Mouse (Mus musculus) neural tube, embryonic 14.5 days (tissue): ENCODE results near the gene Plch2. TPM values are rescaled to one million over a fixed set of nuclear protein-coding genes. Genes with fewer than 3 reads are reported as not detected.
"Not testable (repeated sequence)": the region's sequence is repeated elsewhere in the genome, so short reads cannot be mapped to it uniquely, and the experiment has no call there.

ENCODE experiments used
- ATAC-seq: fragments of 200-750 bp; cut with Nextera tagmentation; 2 replicates; pipeline ENCODE4 v1.8.0; 2017; ENCODE audit warnings: low read depth, mild to moderate bottlenecking, moderate TSS enrichment, moderate library complexity
- H3K27ac ChIP-seq: fragments of 300-500 bp; sonication (generic); 2 replicates; pipeline ENCODE4 v1.5.1; 2014; ENCODE audit warnings: low read depth, mild to moderate bottlenecking, control low read depth, low read length, moderate library complexity, mixed read lengths
- H3K27me3 ChIP-seq: fragments of 300-500 bp; sonication (generic); 2 replicates; pipeline ENCODE4 v1.6.1; 2014; ENCODE audit warnings: low read length; ENCODE audit not compliant: control insufficient read depth, insufficient read depth
- H3K36me3 ChIP-seq: fragments of 300-500 bp; sonication (generic); 2 replicates; pipeline ENCODE4 v1.6.1; 2014; ENCODE audit warnings: low read length, mixed read lengths; ENCODE audit not compliant: control insufficient read depth, insufficient read depth
- H3K4me1 ChIP-seq: fragments of 300-500 bp; sonication (generic); 2 replicates; pipeline ENCODE4 v1.6.1; 2014; ENCODE audit warnings: low read length; ENCODE audit not compliant: control insufficient read depth, insufficient read depth
- H3K4me2 ChIP-seq: fragments of 300-500 bp; sonication (generic); 2 replicates; pipeline ENCODE4 v1.6.1; 2014; ENCODE audit warnings: mild to moderate bottlenecking, low read depth, low read length, control low read depth
- H3K4me3 ChIP-seq: fragments of 300-500 bp; sonication (generic); 2 replicates; pipeline ENCODE4 v1.5.1; 2014; ENCODE audit warnings: low read depth, low read length, control low read depth, mixed read lengths
- H3K9ac ChIP-seq: fragments of 300-500 bp; sonication (generic); replicated peaks from 2 replicates; pipeline ENCODE4 v1.6.1; 2014; ENCODE audit warnings: low read depth, mild to moderate bottlenecking, control low read depth, low read length, mixed read lengths
- H3K9me3 ChIP-seq: fragments of 300-500 bp; sonication (generic); 2 replicates; pipeline ENCODE4 v1.6.1; 2016; ENCODE audit warnings: low read length; ENCODE audit not compliant: control insufficient read depth
- WGBS: fragments of 180-500 bp; shearing (Covaris S2); extraction: QIAGEN DNeasy Blood & Tissue Kit; methylation state at CpG from one replicate; pipeline ENCODE4 v1.1.7; 2014; 5-methylcytosine and 5-hydroxymethylcytosine counted together
- polyA plus RNA-seq: library from polyadenylated mRNA; unstranded; fragments of >200 nt; fragmentation: Nextera tagmentation; extraction: Ambion mirVana; gene quantifications from 2 replicates; pipeline ENCODE4 v1.2.1, GENCODE M21; 2014

Gene Plch2
- polyA plus RNA-seq, 1 experiment from 2014 or later = 16.0 TPM

DNA sequence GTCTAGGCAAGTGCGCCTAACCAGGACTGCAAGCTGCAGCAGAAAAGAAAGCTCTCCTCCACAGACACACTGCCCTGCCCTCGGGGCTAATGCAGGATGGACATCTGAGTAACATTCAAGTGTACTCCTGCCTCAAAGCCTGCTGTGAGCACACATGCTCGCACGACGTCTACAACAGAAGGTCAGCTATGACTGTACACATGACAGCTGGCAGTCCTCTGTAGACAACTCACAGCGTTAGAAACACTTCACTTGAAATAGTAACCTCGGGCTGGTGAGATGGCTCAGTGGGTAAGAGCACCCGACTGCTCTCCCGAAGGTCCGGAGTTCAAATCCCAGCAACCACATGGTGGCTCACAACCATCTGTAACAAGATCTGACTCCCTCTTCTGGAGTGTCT lies 22.2 kb upstream of the Plch2 start:
- H3K36me3 ChIP-seq = peaks cover 56% of the 10 kb centered on the region
- 94% methylated on average over 10 of the region's 10 CpGs for WGBS

DNA sequence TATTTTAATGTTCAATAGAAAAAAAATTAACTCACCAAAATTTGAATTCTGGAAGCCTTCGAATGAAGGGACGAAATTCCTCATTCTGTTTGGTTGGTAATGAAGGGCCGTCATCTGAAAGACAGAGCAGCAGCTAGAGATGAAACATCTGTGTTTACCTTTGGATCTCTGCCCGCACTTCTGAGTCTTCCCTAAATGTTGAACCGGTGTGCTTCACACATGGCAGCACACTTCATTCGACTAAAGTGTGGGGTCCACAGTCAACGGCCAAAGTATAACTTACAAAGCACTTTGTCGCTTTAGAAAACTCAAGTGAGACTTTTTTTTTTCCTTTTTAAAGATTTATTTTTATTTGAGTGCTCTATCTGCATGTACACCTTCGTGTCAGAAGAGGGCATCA lies 20.1 kb upstream of the Plch2 start:
- H3K27ac ChIP-seq = no peak overlapping the region
- 89% methylated on average over 9 of the region's 9 CpGs for WGBS
- H3K9ac ChIP-seq = no peak overlapping the region
- H3K4me1 ChIP-seq = no peaks in the 10 kb centered on the region
- H3K9me3 ChIP-seq = no peaks in the 10 kb centered on the region
- no peaks in the 10 kb centered on the region for H3K27me3 ChIP-seq
- H3K36me3 ChIP-seq = peaks cover 73% of the 10 kb centered on the region
- no peak overlapping the region for H3K4me2 ChIP-seq
- ATAC-seq = no peak
- no peak overlapping the region for H3K4me3 ChIP-seq

More for the DNA sequence above, 22.2 kb upstream of the Plch2 start:
- not testable (repeated sequence) for H3K9ac ChIP-seq, H3K4me3 ChIP-seq, H3K4me2 ChIP-seq, H3K4me1 ChIP-seq, H3K27me3 ChIP-seq, H3K27ac ChIP-seq, ATAC-seq, H3K9me3 ChIP-seq

- Histone ChIP-seq H3K27me3 (no peaks in the 10 kb centered on the region), H3K9me3 (no peaks in the 10 kb centered on the region), H3K4me1 (no peaks in the 10 kb centered on the region), H3K4me3 (no peak overlapping the region), H3K9ac (no peak overlapping the region), H3K27ac (no peak overlapping the region), H3K4me2 (no peak overlapping the region), H3K36me3 (peaks cover 79% of the 10 kb centered on the region)
- no peak for ATAC-seq
- WGBS = 98% methylated on average over 2 of the region's 2 CpGs
Observed at GRCm38 (mm10) chr4:155075813-155076212, 19.2 kb upstream of the Plch2 start.

GRCm38 (mm10) chr4:155075137-155075536 lies 18.6 kb upstream of the Plch2 start:
- no peaks in the 10 kb centered on the region for H3K9me3 ChIP-seq
- no peak overlapping the region for H3K27ac ChIP-seq
- peaks cover 80% of the 10 kb centered on the region for H3K36me3 ChIP-seq
- ATAC-seq = no peak
- no peak overlapping the region for H3K4me2 ChIP-seq
- no peak overlapping the region for H3K9ac ChIP-seq
- 91% methylated on average over 9 of the region's 9 CpGs for WGBS
- H3K4me3 ChIP-seq = no peak overlapping the region
- H3K4me1 ChIP-seq = no peaks in the 10 kb centered on the region
- H3K27me3 ChIP-seq = no peaks in the 10 kb centered on the region

DNA sequence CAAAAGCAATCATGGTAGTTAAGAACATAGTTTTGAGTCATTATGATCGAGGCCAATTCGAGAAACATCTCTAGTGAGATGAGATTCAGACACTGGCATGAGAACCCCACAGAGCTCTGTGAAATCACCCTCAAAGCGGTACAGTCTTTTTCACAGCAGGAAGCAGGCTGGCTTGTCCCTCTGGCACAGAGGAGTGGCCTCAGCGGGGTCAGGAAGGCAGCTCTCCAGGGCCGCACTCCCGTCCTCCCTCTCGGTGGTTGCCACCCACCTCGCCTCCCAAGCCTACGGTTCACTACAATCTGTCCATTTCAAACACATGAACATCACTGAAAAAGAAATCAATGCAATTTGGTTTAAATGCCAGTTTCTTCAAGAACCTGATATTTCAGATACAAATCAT lies 17.8 kb upstream of the Plch2 start:
- Histone ChIP-seq H3K36me3 (peaks cover 74% of the 10 kb centered on the region), H3K9ac (no peak overlapping the region), H3K4me2 (no peak overlapping the region), H3K9me3 (no peaks in the 10 kb centered on the region), H3K4me1 (no peaks in the 10 kb centered on the region), H3K27me3 (no peaks in the 10 kb centered on the region), H3K4me3 (no peak overlapping the region), H3K27ac (no peak overlapping the region)
- 77% methylated on average over 9 of the region's 9 CpGs for WGBS
- no peak for ATAC-seq

DNA sequence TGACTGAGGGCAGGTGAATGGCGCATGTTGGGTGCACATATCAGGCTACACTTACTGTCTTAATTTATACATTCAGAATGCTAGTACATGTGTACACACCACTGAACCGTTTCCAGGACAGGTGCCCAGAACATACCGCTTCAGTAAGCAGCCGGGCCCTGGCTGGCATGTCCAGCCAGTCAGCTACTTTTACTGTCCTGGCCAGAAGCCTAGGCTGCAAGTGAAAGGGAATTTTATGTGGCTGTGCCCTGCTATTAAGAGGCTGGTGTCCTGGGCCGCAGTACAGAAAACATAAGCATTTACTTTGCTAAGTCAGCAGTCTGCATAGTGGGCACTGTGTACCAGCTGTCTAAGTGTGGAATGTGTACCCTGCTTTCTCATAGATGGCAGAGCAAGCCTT lies 14.3 kb upstream of the Plch2 start:
- ATAC-seq = no peak
- Histone ChIP-seq H3K4me3 (no peak overlapping the region), H3K4me2 (no peak overlapping the region), H3K4me1 (peaks cover 14% of the 10 kb centered on the region), H3K27me3 (no peaks in the 10 kb centered on the region), H3K9me3 (no peaks in the 10 kb centered on the region), H3K9ac (no peak overlapping the region), H3K36me3 (peaks cover 65% of the 10 kb centered on the region), H3K27ac (no peak overlapping the region)
- WGBS = 89% methylated on average over 5 of the region's 5 CpGs

DNA sequence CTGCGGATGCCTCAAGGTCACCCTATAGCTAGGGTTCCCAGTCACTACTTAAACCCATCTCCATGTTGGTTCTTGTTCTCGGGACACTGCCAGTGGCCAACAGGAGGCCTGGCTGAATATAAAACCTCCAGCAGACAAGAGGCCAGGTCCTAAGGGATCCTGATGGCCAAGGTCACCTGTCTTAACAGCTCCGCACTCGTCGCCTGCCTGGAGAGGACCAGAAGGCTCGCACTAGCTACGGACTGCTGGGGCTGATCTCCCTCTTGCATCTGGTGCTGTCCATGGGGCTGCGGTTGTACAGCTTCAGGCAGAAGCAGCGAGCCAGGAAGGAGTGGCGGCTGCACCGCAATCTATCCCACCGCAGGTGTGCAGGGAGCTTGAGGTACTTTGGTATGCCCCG lies 13.6 kb upstream of the Plch2 start:
- no peaks in the 10 kb centered on the region for H3K27me3 ChIP-seq
- no peak overlapping the region for H3K27ac ChIP-seq
- H3K9me3 ChIP-seq = no peaks in the 10 kb centered on the region
- no peak overlapping the region for H3K4me3 ChIP-seq
- WGBS = 94% methylated on average over 13 of the region's 13 CpGs
- ATAC-seq = no peak
- peaks cover 14% of the 10 kb centered on the region for H3K4me1 ChIP-seq
- no peak overlapping the region for H3K4me2 ChIP-seq
- H3K36me3 ChIP-seq = peaks cover 58% of the 10 kb centered on the region
- no peak overlapping the region for H3K9ac ChIP-seq

DNA sequence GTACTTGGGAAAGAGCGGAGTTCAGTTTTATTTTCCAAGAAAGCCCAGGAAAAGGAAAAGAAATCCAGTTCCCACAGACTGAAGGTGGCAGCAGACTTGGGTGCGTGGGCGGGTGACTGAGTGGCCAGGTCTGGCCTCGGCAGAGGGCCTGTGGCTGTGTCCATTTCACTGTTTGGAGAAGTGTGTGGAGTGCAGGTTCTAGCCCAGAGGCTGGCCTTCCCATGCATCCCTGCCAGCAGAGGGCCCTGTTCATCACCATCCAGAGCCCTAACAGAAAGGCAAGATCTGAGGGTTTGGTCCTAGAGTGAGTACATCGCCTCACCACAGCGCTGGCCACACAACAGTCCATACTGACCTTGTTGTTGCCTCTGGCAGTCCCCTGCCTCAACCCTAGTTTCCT lies 12.6 kb upstream of the Plch2 start:
- WGBS = 82% methylated on average over 6 of the region's 6 CpGs
- H3K36me3 ChIP-seq = peaks cover 48% of the 10 kb centered on the region
- no peak overlapping the region for H3K4me2 ChIP-seq

GRCm38 (mm10) chr4:155068357-155068972 lies 11.9 kb upstream of the Plch2 start:
- Histone ChIP-seq H3K36me3 (peaks cover 40% of the 10 kb centered on the region), H3K9me3 (no peaks in the 10 kb centered on the region), H3K4me2 (no peak overlapping the region), H3K27ac (no peak overlapping the region), H3K27me3 (no peaks in the 10 kb centered on the region), H3K9ac (no peak overlapping the region), H3K4me1 (peaks cover 14% of the 10 kb centered on the region), H3K4me3 (no peak overlapping the region)
- 96% methylated on average over 20 of the region's 20 CpGs for WGBS
- ATAC-seq = no peak

More for the DNA sequence above, 12.6 kb upstream of the Plch2 start:
- Histone ChIP-seq H3K9ac (no peak overlapping the region), H3K9me3 (no peaks in the 10 kb centered on the region), H3K27ac (no peak overlapping the region), H3K4me1 (peaks cover 14% of the 10 kb centered on the region), H3K4me3 (no peak overlapping the region), H3K27me3 (no peaks in the 10 kb centered on the region)
- ATAC-seq = no peak
